Comparison of ENCODE assay signal across 15 mouse cellular contexts in the genomic region with DNA sequence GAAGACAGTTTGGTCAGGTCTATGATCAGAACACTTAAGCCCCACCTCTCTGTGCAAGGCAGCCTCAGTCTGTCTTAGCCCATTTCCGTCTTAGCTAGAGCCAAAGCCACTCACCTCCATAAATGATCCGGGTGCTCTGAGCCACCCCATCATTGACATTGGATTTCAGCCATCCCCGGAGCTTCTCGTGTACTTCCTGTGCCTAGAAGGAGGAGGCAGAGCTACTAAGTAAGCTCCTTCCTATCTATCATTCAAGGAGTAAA. TPM values are rescaled to one million over a fixed set of nuclear protein-coding genes. Genes with fewer than 3 reads are reported as not detected.
A peak's percentile ranks its signal among the peaks of the same experiment; 100 is the strongest.
DNase-seq lines count a peak whose midpoint lies in the region; ATAC-seq and TF ChIP-seq lines count a peak whose summit lies in the region.
"Had no signal": no experiment of that assay in that cellular context is flagged by ENCODE, and none has a peak within 500 bp of the region (broad histone marks: within the 10 kb centered on the region; RNA-seq: fewer than 3 reads in every experiment).

No protein-coding gene starts in this region.

- peaks cover 61% of the 10 kb centered on the region for H3K4me1 ChIP-seq in heart, embryonic 13.5 days
- H3K4me1 ChIP-seq in testis, adult 2 months (ENCODE audit: control insufficient read depth, insufficient read depth, low read length) = peaks cover 56% of the 10 kb centered on the region
- H3K4me1 ChIP-seq in liver, embryonic 11.5 days (replicated peaks; ENCODE audit: control insufficient read depth, insufficient read depth, low read length) = peaks cover 49% of the 10 kb centered on the region

- no peaks in the 10 kb centered on the region for H3K9me3 ChIP-seq in heart, embryonic 13.5 days
- H3K9me3 ChIP-seq in liver, embryonic 11.5 days (ENCODE audit: control insufficient read depth, low read length) = no peaks in the 10 kb centered on the region
- H3K9me3 ChIP-seq: hindbrain, embryonic 15.5 days had no signal

- DNase-seq in heart, postnatal 4 days = no peak
- no peak for DNase-seq in testis, postnatal 10 days (ENCODE audit: low spot score)
- no peak for DNase-seq in liver, embryonic 11.5 days (ENCODE audit: low spot score)
- no peak for DNase-seq in layer of hippocampus, adult 11-12 months (ENCODE audit: low spot score)
- DNase-seq: kidney, adult 9 months; right cerebral cortex, adult 18-20 months; thymus, postnatal 14 days had no signal

- ATAC-seq in heart, embryonic 13.5 days (ENCODE audit: extremely low read depth, insufficient number of reproducible peaks, low FRiP score, low TSS enrichment) = no peak
- no peak for ATAC-seq in liver, embryonic 11.5 days (replicated peaks; ENCODE audit: low FRiP score)
- ATAC-seq in megakaryocyte progenitor cell, adult 5-6 weeks (replicated peaks; ENCODE audit: poor library complexity) = no peak
- ATAC-seq in frontal cortex, adult (ENCODE audit: low TSS enrichment) = no peak
- ATAC-seq: CD4-positive, CD25-positive, alpha-beta regulatory T cell, adult 4 months had no signal

- H3K4me3 ChIP-seq in heart, embryonic 13.5 days = peak overlapping the region; percentile 85; the same call in 1 of the 2 replicates
- peak overlapping the region; percentile 83 for H3K4me3 ChIP-seq in testis, adult 2 months (ENCODE audit: control insufficient read depth, low read depth, low read length)
- H3K4me3 ChIP-seq in liver, embryonic 11.5 days (ENCODE audit: low read depth, low read length) = peak overlapping the region; percentile 87; the same call in 1 of the 2 replicates
- H3K4me3 ChIP-seq: hindbrain, embryonic 15.5 days; layer of hippocampus, adult 2 months had no signal

- TF ChIP-seq CTCF in testis, adult 2 months (IDR thresholded peaks at IDR 0.05; ENCODE audit: control insufficient read depth, insufficient read depth, insufficient replicate concordance, low read depth, low read length) = no peak

- no peak overlapping the region; the same call in 1 of the 2 replicates for H3K27ac ChIP-seq in heart, embryonic 13.5 days (replicated peaks)
- no peak overlapping the region for H3K27ac ChIP-seq in testis, adult 2 months (ENCODE audit: control insufficient read depth, insufficient read depth, low read depth, low read length)
- H3K27ac ChIP-seq in liver, embryonic 11.5 days (ENCODE audit: low read depth, low read length) = peak overlapping the region; percentile 98; the same call in 1 of the 2 replicates
- H3K27ac ChIP-seq: hindbrain, embryonic 15.5 days; layer of hippocampus, adult 2 months had no signal

- TF ChIP-seq POLR2A in testis, adult 2 months (IDR thresholded peaks at IDR 0.05; ENCODE audit: control insufficient read depth, low read depth, low read length) = no peak

- H3K36me3 ChIP-seq in heart, embryonic 13.5 days = peaks cover 44% of the 10 kb centered on the region
- peaks cover 2% of the 10 kb centered on the region; the same call in 1 of the 2 replicates for H3K36me3 ChIP-seq in testis, adult 2 months (ENCODE audit: control insufficient read depth, insufficient read depth, low read length)
- H3K36me3 ChIP-seq in liver, embryonic 11.5 days (ENCODE audit: control insufficient read depth, insufficient read depth, low read length) = peaks cover 22% of the 10 kb centered on the region

- WGBS in heart, embryonic 13.5 days = 62% methylated on average over 4 of the region's 4 CpGs
- 87% methylated on average over 4 of the region's 4 CpGs for WGBS in liver, embryonic 11.5 days

- no peak overlapping the region for H3K9ac ChIP-seq in heart, embryonic 13.5 days
- H3K9ac ChIP-seq in liver, embryonic 11.5 days (ENCODE audit: low read depth, low read length) = no peak overlapping the region; the same call in 1 of the 2 replicates
- H3K9ac ChIP-seq: hindbrain, embryonic 15.5 days; liver, embryonic 14.5 days had no signal

- no peaks in the 10 kb centered on the region for H3K27me3 ChIP-seq in heart, embryonic 13.5 days (replicated peaks)
- no peaks in the 10 kb centered on the region for H3K27me3 ChIP-seq in testis, adult 2 months (ENCODE audit: control insufficient read depth, insufficient read depth, low read length)
- H3K27me3 ChIP-seq in liver, embryonic 11.5 days (replicated peaks; ENCODE audit: control insufficient read depth, insufficient read depth, low read length) = no peaks in the 10 kb centered on the region
- H3K27me3 ChIP-seq: hindbrain, embryonic 15.5 days had no signal

- peak overlapping the region; percentile 76 for H3K4me2 ChIP-seq in heart, embryonic 13.5 days
- H3K4me2 ChIP-seq in liver, embryonic 11.5 days = peak overlapping the region; percentile 70

RNA-seq across cellular contexts. Expression of a gene that starts 2.8 kb away (rescaled TPM):
- polyA plus RNA-seq in heart, embryonic 13.5 days (2015; fragmentation: Nextera tagmentation; extraction: Ambion mirVana) = 1,248 and 1,451 TPM in 2 replicates
- 100 to 1,000 TPM; 977 to 982 TPM for total RNA-seq in heart, postnatal 4 days (2021)
- 471 and 473 TPM in 2 replicates for polyA plus RNA-seq in testis, adult 2 months (2012; rRNA removed)
- polyA plus RNA-seq in liver, embryonic 11.5 days (2014; fragmentation: Nextera tagmentation; extraction: Ambion mirVana) = 1,267 and 1,294 TPM in 2 replicates
- 279 and 298 TPM in 2 replicates for total RNA-seq in megakaryocyte progenitor cell, adult 5-6 weeks (2015)
- 240 and 287 TPM in 2 replicates for total RNA-seq in megakaryocyte progenitor cell, adult 5-6 weeks (2017)

RNA-seq across cellular contexts. Expression of a gene that starts 2.9 kb away (rescaled TPM):
- 8.4 and 10.9 TPM in 2 replicates for polyA plus RNA-seq in heart, embryonic 13.5 days (2015; fragmentation: Nextera tagmentation; extraction: Ambion mirVana)
- total RNA-seq in heart, postnatal 4 days (2021) = 1 to 10 TPM; 3.5 to 4.4 TPM
- polyA plus RNA-seq in testis, adult 2 months (2012; rRNA removed) = 63.6 and 78.1 TPM in 2 replicates
- 9.5 and 10.4 TPM in 2 replicates for polyA plus RNA-seq in liver, embryonic 11.5 days (2014; fragmentation: Nextera tagmentation; extraction: Ambion mirVana)
- 1.6 and 2.2 TPM in 2 replicates for total RNA-seq in megakaryocyte progenitor cell, adult 5-6 weeks (2015)
- total RNA-seq in megakaryocyte progenitor cell, adult 5-6 weeks (2017) = 6.0 and 9.0 TPM in 2 replicates

RNA-seq across cellular contexts. Expression of a gene that starts 17.9 kb away (rescaled TPM):
- 98.3 and 101 TPM in 2 replicates for polyA plus RNA-seq in heart, embryonic 13.5 days (2015; fragmentation: Nextera tagmentation; extraction: Ambion mirVana)
- total RNA-seq in heart, postnatal 4 days (2021) = 100 to 1,000 TPM; 102 to 104 TPM
- 37.4 and 41.2 TPM in 2 replicates for polyA plus RNA-seq in testis, adult 2 months (2012; rRNA removed)
- polyA plus RNA-seq in liver, embryonic 11.5 days (2014; fragmentation: Nextera tagmentation; extraction: Ambion mirVana) = 115 and 118 TPM in 2 replicates
- total RNA-seq in megakaryocyte progenitor cell, adult 5-6 weeks (2015) = 42.0 and 46.7 TPM in 2 replicates
- total RNA-seq in megakaryocyte progenitor cell, adult 5-6 weeks (2017) = 86.1 and 87.7 TPM in 2 replicates

RNA-seq across cellular contexts. Expression of a gene that starts 18.0 kb away (rescaled TPM):
- 123 and 132 TPM in 2 replicates for polyA plus RNA-seq in heart, embryonic 13.5 days (2015; fragmentation: Nextera tagmentation; extraction: Ambion mirVana)
- total RNA-seq in heart, postnatal 4 days (2021) = 10 to 100 TPM; 77.8 to 82.6 TPM
- polyA plus RNA-seq in testis, adult 2 months (2012; rRNA removed) = 218 and 250 TPM in 2 replicates
- 223 and 224 TPM in 2 replicates for polyA plus RNA-seq in liver, embryonic 11.5 days (2014; fragmentation: Nextera tagmentation; extraction: Ambion mirVana)
- total RNA-seq in megakaryocyte progenitor cell, adult 5-6 weeks (2015) = 130 and 145 TPM in 2 replicates
- total RNA-seq in megakaryocyte progenitor cell, adult 5-6 weeks (2017) = 149 and 159 TPM in 2 replicates

RNA-seq across cellular contexts. Expression of a gene that starts 28.7 kb away (rescaled TPM):
- polyA plus RNA-seq in heart, embryonic 13.5 days (2015; fragmentation: Nextera tagmentation; extraction: Ambion mirVana) = 7.8 and 11.7 TPM in 2 replicates
- total RNA-seq in heart, postnatal 4 days (2021) = 1 to 10 TPM; 2.6 to 3.9 TPM
- 0.07 TPM in 1 of 2 replicates, not detected in the other for polyA plus RNA-seq in testis, adult 2 months (2012; rRNA removed)
- 0.29 and 0.74 TPM in 2 replicates for polyA plus RNA-seq in liver, embryonic 11.5 days (2014; fragmentation: Nextera tagmentation; extraction: Ambion mirVana)
- total RNA-seq in megakaryocyte progenitor cell, adult 5-6 weeks (2015) = not detected in 2 replicates
- total RNA-seq in megakaryocyte progenitor cell, adult 5-6 weeks (2017) = not detected in 2 replicates
- polyA plus RNA-seq: CD4-positive, CD25-positive, alpha-beta regulatory T cell, adult 4 months had no signal
